Comparison of ENCODE assay signal across 15 mouse cellular contexts in the genomic region with DNA sequence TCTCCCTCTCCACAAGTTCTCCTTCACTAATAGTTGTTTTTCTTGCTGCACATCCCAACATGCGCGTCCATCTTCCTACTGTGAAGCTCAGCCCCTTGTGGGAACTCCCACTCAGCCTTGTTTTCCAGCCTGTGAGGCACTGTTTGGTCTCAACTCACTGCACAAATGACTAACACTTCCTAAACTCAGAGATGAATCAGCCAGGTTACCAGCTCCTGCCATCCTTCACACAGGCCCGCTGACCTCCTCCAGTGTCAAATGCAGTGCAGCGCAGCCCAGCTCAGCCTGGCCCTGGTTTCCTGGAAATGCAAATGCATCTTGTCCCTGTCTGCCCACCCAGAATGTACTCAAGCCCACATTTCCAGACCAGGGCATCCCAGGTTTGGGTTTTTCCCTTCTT. TPM values are rescaled to one million over a fixed set of nuclear protein-coding genes. Genes with fewer than 3 reads are reported as not detected.
DNase-seq lines count a peak whose midpoint lies in the region; ATAC-seq lines count a peak whose summit lies in the region.
"Had no signal": no experiment of that assay in that cellular context is flagged by ENCODE, and none has a peak within 500 bp of the region (broad histone marks: within the 10 kb centered on the region; RNA-seq: fewer than 3 reads in every experiment).

No protein-coding gene starts in this region.

- no peak overlapping the region for H3K4me3 ChIP-seq in kidney, embryonic 14.5 days (ENCODE audit: low read length)
- no peak overlapping the region for H3K4me3 ChIP-seq in liver, embryonic 12.5 days
- H3K4me3 ChIP-seq: heart, embryonic 13.5 days; limb, embryonic 15.5 days had no signal

- DNase-seq in kidney, adult 9 months = no peak
- DNase-seq in right cerebral cortex, adult 2 months (ENCODE audit: low spot score in 2 of 2) = peak; percentile 39 to 55
- no peak for DNase-seq in right cerebral cortex, postnatal 14 days
- DNase-seq in adrenal gland, adult 8-10 months = peak; percentile 23
- DNase-seq in right cerebral cortex, postnatal 36 days (ENCODE audit: low spot score in 2 of 2) = peak; percentile 7 to 30
- no peak for DNase-seq in spleen, adult 12 weeks (ENCODE audit: low spot score)
- DNase-seq: cerebellum, postnatal 10 days; thymus, postnatal 4 days had no signal

- H3K9ac ChIP-seq in kidney, embryonic 14.5 days (ENCODE audit: low read depth, low read length) = no peak overlapping the region
- no peak overlapping the region for H3K9ac ChIP-seq in liver, embryonic 12.5 days
- H3K9ac ChIP-seq: heart, embryonic 13.5 days; limb, embryonic 15.5 days had no signal

- 26% methylated on average over 4 of the region's 4 CpGs for WGBS in kidney, embryonic 14.5 days
- 45% methylated on average over 4 of the region's 4 CpGs for WGBS in liver, embryonic 12.5 days (ENCODE audit: insufficient replicate concordance)

- H3K36me3 ChIP-seq in kidney, embryonic 14.5 days (ENCODE audit: control insufficient read depth, insufficient read depth, low read length) = no peaks in the 10 kb centered on the region
- H3K36me3 ChIP-seq in liver, embryonic 12.5 days = no peaks in the 10 kb centered on the region
- H3K36me3 ChIP-seq: heart, embryonic 13.5 days; limb, embryonic 15.5 days had no signal

- peaks cover 12% of the 10 kb centered on the region for H3K4me1 ChIP-seq in kidney, embryonic 14.5 days (ENCODE audit: control insufficient read depth, insufficient read depth, low read length)
- no peaks in the 10 kb centered on the region; the same call in 1 of the 2 replicates for H3K4me1 ChIP-seq in liver, embryonic 12.5 days

- H3K27me3 ChIP-seq in kidney, embryonic 14.5 days (ENCODE audit: control insufficient read depth, insufficient read depth, low read length) = no peaks in the 10 kb centered on the region
- H3K27me3 ChIP-seq in liver, embryonic 12.5 days (replicated peaks) = peaks cover 29% of the 10 kb centered on the region; the same call in 1 of the 2 replicates
- H3K27me3 ChIP-seq: limb, embryonic 15.5 days had no signal

- 0 out of 2 replicates have a peak, but pooled peaks have one; percentile 22 for ATAC-seq in kidney, embryonic 14.5 days (ENCODE audit: low FRiP score, low TSS enrichment)
- no peak for ATAC-seq in liver, embryonic 12.5 days

- H3K9me3 ChIP-seq in kidney, embryonic 14.5 days (ENCODE audit: control insufficient read depth, low read length) = no peaks in the 10 kb centered on the region
- no peaks in the 10 kb centered on the region for H3K9me3 ChIP-seq in liver, embryonic 12.5 days (replicated peaks)
- H3K9me3 ChIP-seq: heart, embryonic 13.5 days; limb, embryonic 15.5 days had no signal

- no peak overlapping the region for H3K27ac ChIP-seq in kidney, embryonic 14.5 days (ENCODE audit: low read depth, low read length)
- H3K27ac ChIP-seq in liver, embryonic 12.5 days = no peak overlapping the region
- H3K27ac ChIP-seq: heart, embryonic 13.5 days; limb, embryonic 15.5 days had no signal

- H3K4me2 ChIP-seq in kidney, embryonic 14.5 days (replicated peaks; ENCODE audit: low read depth, low read length) = no peak overlapping the region
- H3K4me2 ChIP-seq in liver, embryonic 12.5 days = no peak overlapping the region
- H3K4me2 ChIP-seq: limb, embryonic 15.5 days had no signal

RNA-seq across cellular contexts. Expression of a gene that starts 36.6 kb away (rescaled TPM):
- polyA plus RNA-seq in kidney, embryonic 14.5 days (2014; fragmentation: Nextera tagmentation; extraction: Ambion mirVana) = 0.19 and 0.34 TPM in 2 replicates
- 1 to 10 TPM in 2 of 4 experiments, under 1 TPM in 2; 0.18 to 3.2 (median 1.4) TPM for total RNA-seq in adrenal gland, adult 8-10 months (2022)
- polyA plus RNA-seq in liver, embryonic 12.5 days (2016; fragmentation: Nextera tagmentation; extraction: Ambion mirVana) = 0.11 TPM in 2 replicates

RNA-seq across cellular contexts. Expression of a gene that starts 55.3 kb away (rescaled TPM):
- polyA plus RNA-seq in kidney, embryonic 14.5 days (2014; fragmentation: Nextera tagmentation; extraction: Ambion mirVana) = 56.6 and 58.4 TPM in 2 replicates
- total RNA-seq in adrenal gland, adult 8-10 months (2022) = 10 to 100 TPM; 14.4 to 25.6 (median 20.0) TPM
- 3.3 and 3.4 TPM in 2 replicates for polyA plus RNA-seq in liver, embryonic 12.5 days (2016; fragmentation: Nextera tagmentation; extraction: Ambion mirVana)

RNA-seq across cellular contexts. Expression of a gene that starts 56.7 kb away (rescaled TPM):
- not detected in 2 replicates for polyA plus RNA-seq in kidney, embryonic 14.5 days (2014; fragmentation: Nextera tagmentation; extraction: Ambion mirVana)
- total RNA-seq in adrenal gland, adult 8-10 months (2022) = not detected
- polyA plus RNA-seq in liver, embryonic 12.5 days (2016; fragmentation: Nextera tagmentation; extraction: Ambion mirVana) = not detected in 2 replicates
- total RNA-seq: ES-E14; gastrocnemius, adult 18-20 months; layer of hippocampus, adult 2 months had no signal
- polyA plus RNA-seq: heart, embryonic 13.5 days; limb, embryonic 15.5 days had no signal

Comparison
In these comparisons a context has a peak if more than half of its experiments do, and no peak if none do; other contexts are left out.
1. DNase-seq: peak in right cerebral cortex, adult 2 months (2 of 2), adrenal gland, adult 8-10 months (single experiment) and right cerebral cortex, postnatal 36 days (2 of 2); none in kidney, adult 9 months (single experiment), right cerebral cortex, postnatal 14 days (single experiment) and spleen, adult 12 weeks (single experiment).
2. RNA of a gene that starts 55.3 kb away (polyA plus RNA-seq): 56.6 to 58.4 TPM in kidney, embryonic 14.5 days; 3.3 to 3.4 TPM in liver, embryonic 12.5 days; every median in the first group is over 10 times any median in the second.